Mouse (Mus musculus) hindbrain, embryonic 12.5 days (tissue): ENCODE results near the gene Tas2r104. TPM values are rescaled to one million over a fixed set of nuclear protein-coding genes. Genes with fewer than 3 reads are reported as not detected.

Experiments
- ATAC-seq: fragments of 200-750 bp; cut with Nextera tagmentation; 2 replicates; pipeline ENCODE4 v1.8.0; 2017; ENCODE audit warnings: moderate TSS enrichment; ENCODE audit not compliant: low FRiP score
- H3K27ac ChIP-seq: fragments of 300-500 bp; sonication (generic); 2 replicates; pipeline ENCODE4 v1.5.1; 2016; ENCODE audit warnings: mild to moderate bottlenecking
- H3K27me3 ChIP-seq: fragments of 300-500 bp; sonication (generic); 2 replicates; pipeline ENCODE4 v1.6.1; 2016; ENCODE audit warnings: mild to moderate bottlenecking
- H3K36me3 ChIP-seq: fragments of 300-500 bp; sonication (generic); 2 replicates; pipeline ENCODE4 v1.6.1; 2016; ENCODE audit warnings: mild to moderate bottlenecking
- H3K4me1 ChIP-seq: fragments of 300-500 bp; sonication (generic); 2 replicates; pipeline ENCODE4 v1.6.1; 2016
- H3K4me2 ChIP-seq: fragments of 300-500 bp; sonication (generic); replicated peaks from 2 replicates; pipeline ENCODE4 v1.6.1; 2016; ENCODE audit warnings: mild to moderate bottlenecking
- H3K4me3 ChIP-seq: fragments of 300-500 bp; sonication (generic); 2 replicates; pipeline ENCODE4 v1.5.1; 2016; ENCODE audit warnings: mild to moderate bottlenecking
- H3K9ac ChIP-seq: fragments of 300-500 bp; sonication (generic); 2 replicates; pipeline ENCODE4 v1.6.1; 2016; ENCODE audit warnings: mild to moderate bottlenecking, moderate library complexity
- H3K9me3 ChIP-seq: fragments of 300-500 bp; sonication (generic); replicated peaks from 2 replicates; pipeline ENCODE4 v1.6.1; 2016; ENCODE audit warnings: mild to moderate bottlenecking
- WGBS: fragments of 180-500 bp; shearing (Covaris S2); methylation state at CpG from one replicate; pipeline ENCODE4 v1.1.7; 2016; 5-methylcytosine and 5-hydroxymethylcytosine counted together
- polyA plus RNA-seq: library from polyadenylated mRNA; unstranded; fragments of >200 nt; fragmentation: Nextera tagmentation; extraction: Ambion mirVana; gene quantifications from 2 replicates; pipeline ENCODE4 v1.2.1, GENCODE M21; 2016

The Tas2r104 gene
- polyA plus RNA-seq, result not detected in 2 replicates

DNA sequence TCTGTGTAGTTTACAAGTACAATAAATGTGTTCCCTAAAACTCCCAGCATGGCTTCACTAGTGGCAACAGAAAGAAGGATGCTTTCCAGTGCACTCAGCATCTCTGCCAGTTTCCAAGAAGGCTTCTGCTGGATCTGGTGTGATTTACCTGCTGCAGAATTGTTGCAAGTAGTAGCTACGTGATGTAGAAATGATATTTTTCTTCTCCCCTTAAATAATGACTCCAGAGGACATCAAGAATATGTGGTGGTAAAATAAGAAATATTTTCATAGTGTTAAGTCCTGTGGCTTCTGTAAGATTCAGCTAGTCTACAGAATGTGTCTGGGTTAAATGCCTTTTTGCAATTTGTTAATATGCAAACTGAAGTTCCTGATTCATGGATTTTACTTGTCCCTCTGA, at the start of gene Tas2r104:
Gene Tas2r104 (minus strand): TSS at position 101 of the 400 bp plus-strand sequence.
- H3K9me3 ChIP-seq, result 0 out of 2 replicates have a peak, but pooled peaks cover 3% of the 10 kb centered on the region
- 78% methylated on average over 1 of the region's 1 CpGs for WGBS
- H3K27me3 ChIP-seq, result no peaks in the 10 kb centered on the region
- H3K4me3 ChIP-seq, result no peak within 1 kb of the TSS
- no peak for ATAC-seq
- H3K27ac ChIP-seq, result no peak within 1 kb of the TSS
- H3K4me2 ChIP-seq, result no peak within 1 kb of the TSS
- H3K9ac ChIP-seq, result no peak within 1 kb of the TSS
- no peaks in the 10 kb centered on the region for H3K4me1 ChIP-seq
- H3K36me3 ChIP-seq, result no peaks in the 10 kb centered on the region

DNA sequence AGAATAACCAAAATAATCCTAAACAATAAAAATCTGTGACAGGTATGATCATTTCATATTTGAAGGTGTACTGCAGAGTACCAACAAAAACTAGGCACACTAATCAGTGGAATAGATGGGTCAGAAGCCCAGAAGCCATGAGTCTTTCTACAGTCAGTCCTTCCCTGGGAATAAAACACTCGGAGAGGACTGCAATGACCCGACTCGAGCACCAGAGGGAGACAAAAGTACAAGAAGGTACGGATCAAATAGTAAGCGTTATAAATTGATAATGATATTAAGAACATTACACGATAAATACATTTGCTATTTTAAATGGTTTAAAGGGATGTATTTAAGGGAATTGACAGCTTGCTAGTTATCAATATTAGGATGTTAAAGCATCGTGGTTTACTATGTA, 27.3 kb upstream of the Tas2r104 start:
- no peak for ATAC-seq
- no peak overlapping the region for H3K9ac ChIP-seq
- no peaks in the 10 kb centered on the region for H3K36me3 ChIP-seq
- H3K27me3 ChIP-seq, result no peaks in the 10 kb centered on the region
- WGBS, result 47% methylated on average over 7 of the region's 7 CpGs
- 0 out of 2 replicates have a peak, but pooled peaks cover 3% of the 10 kb centered on the region for H3K9me3 ChIP-seq
- H3K4me2 ChIP-seq, result no peak overlapping the region
- no peak overlapping the region for H3K4me3 ChIP-seq
- H3K27ac ChIP-seq, result no peak overlapping the region
- H3K4me1 ChIP-seq, result no peaks in the 10 kb centered on the region

DNA sequence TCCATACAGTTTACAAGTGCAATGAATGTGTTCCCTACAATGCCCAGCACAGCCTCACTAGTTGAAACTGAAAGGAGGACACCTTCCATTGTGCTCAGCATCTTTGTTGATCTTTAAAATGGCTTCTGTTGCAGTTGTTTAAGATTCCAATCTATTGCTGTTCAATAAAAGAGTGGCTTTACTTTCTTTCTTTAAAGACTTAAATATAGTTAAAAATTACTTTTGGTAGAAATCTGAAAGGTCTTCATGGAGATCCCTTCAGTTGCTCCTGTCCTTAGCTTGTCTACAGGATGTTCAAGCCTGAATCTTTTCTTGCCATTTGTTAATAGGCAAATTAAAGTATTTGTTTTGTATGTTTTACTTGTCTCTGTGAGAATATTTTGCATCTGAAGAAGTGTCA, 4.4 kb upstream of the Tas2r104 start, which contains the start of gene Tas2r114:
Gene Tas2r114 (minus strand): TSS at position 101 of the 400 bp plus-strand sequence.
- Histone ChIP-seq H3K4me3 (no peak within 1 kb of the TSS), H3K27ac (no peak within 1 kb of the TSS), H3K27me3 (no peaks in the 10 kb centered on the region), H3K4me2 (no peak within 1 kb of the TSS), H3K9ac (no peak within 1 kb of the TSS), H3K9me3 (0 out of 2 replicates have a peak, but pooled peaks cover 5% of the 10 kb centered on the region), H3K4me1 (no peaks in the 10 kb centered on the region), H3K36me3 (no peaks in the 10 kb centered on the region)
- no peak for ATAC-seq

DNA sequence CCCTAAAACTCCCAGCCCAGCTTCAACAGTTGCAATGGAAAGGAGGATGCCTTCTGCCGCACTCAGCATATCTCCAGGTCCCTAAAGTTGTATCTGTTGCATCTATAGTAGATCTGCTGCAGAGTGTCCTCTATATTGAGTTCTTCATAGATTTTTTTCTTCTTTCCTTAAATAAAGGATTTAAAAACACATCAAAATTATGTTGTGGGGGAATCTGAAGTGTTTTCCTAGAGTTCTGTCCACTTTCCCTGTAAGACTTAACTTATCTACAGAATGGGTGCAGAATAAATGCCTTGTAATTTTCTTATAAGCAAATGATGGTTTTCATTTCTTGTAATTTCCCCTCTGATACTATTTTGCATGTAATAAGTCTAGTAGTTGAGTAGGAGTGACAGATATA, 1.9 kb upstream of the Tas2r104 start, which contains the start of gene Tas2r105:
Gene Tas2r105 (minus strand): TSS at position 101 of the 400 bp plus-strand sequence.
- 76% methylated on average over 1 of the region's 1 CpGs for WGBS
- Histone ChIP-seq H3K27me3 (no peaks in the 10 kb centered on the region), H3K9ac (no peak within 1 kb of the TSS), H3K9me3 (0 out of 2 replicates have a peak, but pooled peaks cover 8% of the 10 kb centered on the region), H3K4me1 (no peaks in the 10 kb centered on the region), H3K4me3 (no peak within 1 kb of the TSS), H3K27ac (no peak within 1 kb of the TSS), H3K4me2 (no peak within 1 kb of the TSS), H3K36me3 (no peaks in the 10 kb centered on the region)
- ATAC-seq, result no peak

GRCm38 (mm10) chr6:131678786-131679185, 6.8 kb downstream of the Tas2r104 start, which contains the start of gene Tas2r106:
Tas2r106 (minus strand) TSS chr6:131678886.
- Histone ChIP-seq H3K4me2 (no peak within 1 kb of the TSS), H3K4me1 (no peaks in the 10 kb centered on the region), H3K36me3 (no peaks in the 10 kb centered on the region), H3K27ac (no peak within 1 kb of the TSS), H3K27me3 (no peaks in the 10 kb centered on the region), H3K4me3 (no peak within 1 kb of the TSS), H3K9ac (no peak within 1 kb of the TSS), H3K9me3 (peaks cover 9% of the 10 kb centered on the region)
- 70% methylated on average over 3 of the region's 3 CpGs for WGBS
- no peak for ATAC-seq

DNA sequence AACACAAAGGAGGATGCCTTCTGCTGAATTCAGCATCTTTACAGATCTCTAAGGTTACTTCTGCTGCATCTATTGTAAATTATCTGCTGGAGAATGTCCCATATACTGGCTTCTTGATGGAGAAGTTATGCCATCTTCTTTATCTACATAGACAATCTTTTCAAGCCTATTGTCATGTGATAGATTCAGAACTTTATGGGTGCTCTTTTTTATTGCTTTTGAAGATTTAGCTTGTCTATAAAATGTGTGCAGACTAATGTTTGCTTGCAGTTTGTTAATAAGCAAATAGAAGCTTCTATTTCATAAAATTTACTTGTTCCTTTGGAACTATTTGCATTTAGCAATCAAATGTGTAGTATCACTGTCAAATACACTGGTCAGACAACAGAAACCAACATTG, 25.5 kb downstream of the Tas2r104 start, which contains the start of gene Tas2r107:
Gene Tas2r107 (minus strand): TSS at position 101 of the 400 bp plus-strand sequence.
- no peaks in the 10 kb centered on the region for H3K36me3 ChIP-seq
- no peaks in the 10 kb centered on the region for H3K4me1 ChIP-seq
- peaks cover 10% of the 10 kb centered on the region; the same call in 1 of the 2 replicates for H3K9me3 ChIP-seq
- no peak for ATAC-seq
- no peak within 1 kb of the TSS for H3K9ac ChIP-seq
- H3K4me3 ChIP-seq, result no peak within 1 kb of the TSS
- H3K4me2 ChIP-seq, result no peak within 1 kb of the TSS
- no peaks in the 10 kb centered on the region for H3K27me3 ChIP-seq
- H3K27ac ChIP-seq, result no peak within 1 kb of the TSS

Other genes with a start within 250 kb of the Tas2r104 start
- not detected in 2 replicates for gene 5430401F13Rik, start 199.3 kb downstream of the Tas2r104 start, polyA plus RNA-seq
- 0.43 TPM in 1 of 2 replicates, not detected in the other for gene Gm6619, start 199.3 kb downstream of the Tas2r104 start, polyA plus RNA-seq
- not detected in 2 replicates for gene Tas2r130, start 54.8 kb downstream of the Tas2r104 start, polyA plus RNA-seq
- gene Tas2r107, start 25.6 kb downstream of the Tas2r104 start, polyA plus RNA-seq, result not detected in 2 replicates
- gene Tas2r106, start 6.9 kb downstream of the Tas2r104 start, polyA plus RNA-seq, result not detected in 2 replicates
- not detected in 2 replicates for gene Tas2r105, start 1.8 kb upstream of the Tas2r104 start, polyA plus RNA-seq
- not detected in 2 replicates for gene Tas2r114, start 4.3 kb upstream of the Tas2r104 start, polyA plus RNA-seq